Mouse (Mus musculus) central nervous system, embryonic 18 days (tissue): ENCODE results near the gene Slc6a2. TPM values are rescaled to one million over a fixed set of nuclear protein-coding genes. Genes with fewer than 3 reads are reported as not detected.

Experiments
- polyA plus RNA-seq: library from polyadenylated mRNA; depleted of rRNA; stranded (reverse); fragments of >200 nt; gene quantifications from 2 replicates; pipeline ENCODE4 v1.2.3, GENCODE M21; 2012; rRNA removed

The Slc6a2 gene
- polyA plus RNA-seq, result 1.5 and 1.9 TPM in 2 replicates

GRCm38 (mm10) chr8:92959779-92960178, at the start of gene Slc6a2:
Gene Slc6a2 (plus strand): TSS chr8:92960079.

GRCm38 (mm10) chr8:93048092-93048491, 88.2 kb downstream of the Slc6a2 start, which contains the start of gene Ces1a:
Gene Ces1a (minus strand): TSS chr8:93048192.

Other genes with a start within 250 kb of the Slc6a2 start
- 13.1 and 25.8 TPM in 2 replicates for gene Mmp2, start 132.8 kb upstream of the Slc6a2 start, polyA plus RNA-seq
- gene Lpcat2, start 104.7 kb upstream of the Slc6a2 start, polyA plus RNA-seq, result 9.7 and 12.2 TPM in 2 replicates
- gene Capns2, start 58.7 kb upstream of the Slc6a2 start, polyA plus RNA-seq, result 1.4 and 1.6 TPM in 2 replicates
- not detected in 2 replicates for gene Ces1a, start 88.1 kb downstream of the Slc6a2 start, polyA plus RNA-seq
- gene Ces1b, start 119.9 kb downstream of the Slc6a2 start, polyA plus RNA-seq, result not detected in 2 replicates
- gene Ces1c, start 171.2 kb downstream of the Slc6a2 start, polyA plus RNA-seq, result not detected in 2 replicates
- gene Ces1d, start 237.8 kb downstream of the Slc6a2 start, polyA plus RNA-seq, result 0.17 and 0.29 TPM in 2 replicates